In genomic region chr13:34087052-34087812, GRCm38 (mm10) we compare ENCODE assay signal across 10 mouse cellular contexts. TPM values are rescaled to one million over a fixed set of nuclear protein-coding genes. Genes with fewer than 3 reads are reported as not detected.
DNase-seq lines count a peak whose midpoint lies in the region; ATAC-seq and TF ChIP-seq lines count a peak whose summit lies in the region.
"Had no signal": no experiment of that assay in that cellular context is flagged by ENCODE, and none has a peak within 500 bp of the region (broad histone marks: within the 10 kb centered on the region; RNA-seq: fewer than 3 reads in every experiment).

No protein-coding gene starts in this region.

- H3K27ac ChIP-seq in intestine, postnatal 0 days (ENCODE audit: low read depth, low read length), result no peak overlapping the region
- no peak overlapping the region for H3K27ac ChIP-seq in intestine, embryonic 15.5 days
- peak overlapping the region; percentile 85; the same call in 1 of the 2 replicates for H3K27ac ChIP-seq in forebrain, postnatal 0 days (ENCODE audit: low read depth, low read length)
- peak overlapping the region; percentile 80 for H3K27ac ChIP-seq in midbrain, postnatal 0 days (ENCODE audit: low read depth, low read length)
- H3K27ac ChIP-seq: heart, embryonic 10.5 days had no signal

- H3K27me3 ChIP-seq in intestine, postnatal 0 days (replicated peaks; ENCODE audit: control insufficient read depth, insufficient read depth, low read length), result no peaks in the 10 kb centered on the region
- no peaks in the 10 kb centered on the region for H3K27me3 ChIP-seq in intestine, embryonic 15.5 days (replicated peaks)
- H3K27me3 ChIP-seq in forebrain, postnatal 0 days (ENCODE audit: insufficient read depth, low read length), result no peaks in the 10 kb centered on the region
- H3K27me3 ChIP-seq in midbrain, postnatal 0 days (ENCODE audit: insufficient read depth, low read length), result no peaks in the 10 kb centered on the region

- TF ChIP-seq CTCF in intestine, postnatal 0 days (IDR thresholded peaks at IDR 0.05; ENCODE audit: low read depth), result no peak
- no peak for TF ChIP-seq CTCF in forebrain, postnatal 0 days (IDR thresholded peaks at IDR 0.05; ENCODE audit: low read depth)
- TF ChIP-seq CTCF in midbrain, postnatal 0 days (IDR thresholded peaks at IDR 0.05), result no peak

- intact Hi-C loops in left cerebral cortex, postnatal 14 days (cut with DNase I), result no loop called here

- no peak overlapping the region for H3K4me2 ChIP-seq in intestine, postnatal 0 days (replicated peaks; ENCODE audit: low read depth)
- no peak overlapping the region for H3K4me2 ChIP-seq in intestine, embryonic 15.5 days (replicated peaks)
- H3K4me2 ChIP-seq in forebrain, postnatal 0 days (ENCODE audit: low read depth), result no peak overlapping the region
- H3K4me2 ChIP-seq in midbrain, postnatal 0 days (ENCODE audit: low read depth, low read length, poor library complexity, severe bottlenecking), result 0 out of 2 replicates have a peak overlapping the region, but pooled peaks have one; percentile 22

- H3K4me1 ChIP-seq in intestine, postnatal 0 days (replicated peaks; ENCODE audit: control insufficient read depth, insufficient read depth, low read length), result no peaks in the 10 kb centered on the region; the same call in 1 of the 2 replicates
- no peaks in the 10 kb centered on the region for H3K4me1 ChIP-seq in intestine, embryonic 15.5 days (replicated peaks)
- H3K4me1 ChIP-seq in forebrain, postnatal 0 days (ENCODE audit: insufficient read depth), result peaks cover 20% of the 10 kb centered on the region
- H3K4me1 ChIP-seq in midbrain, postnatal 0 days (ENCODE audit: insufficient read depth, low read length), result peaks cover 21% of the 10 kb centered on the region

- ATAC-seq in intestine, postnatal 0 days, result peak; percentile 73
- ATAC-seq in intestine, embryonic 15.5 days, result no peak
- ATAC-seq in forebrain, postnatal 0 days, result peak; percentile 37; the same call in 1 of the 2 replicates
- peak; percentile 57; the same call in 1 of the 2 replicates for ATAC-seq in midbrain, postnatal 0 days (ENCODE audit: low FRiP score)

- no peaks in the 10 kb centered on the region for H3K9me3 ChIP-seq in intestine, postnatal 0 days (ENCODE audit: control insufficient read depth)
- no peaks in the 10 kb centered on the region for H3K9me3 ChIP-seq in intestine, embryonic 15.5 days
- no peaks in the 10 kb centered on the region for H3K9me3 ChIP-seq in forebrain, postnatal 0 days (ENCODE audit: low read length)
- H3K9me3 ChIP-seq in midbrain, postnatal 0 days (ENCODE audit: low read length), result no peaks in the 10 kb centered on the region
- H3K9me3 ChIP-seq: heart, embryonic 10.5 days had no signal

- no peaks in the 10 kb centered on the region for H3K36me3 ChIP-seq in intestine, postnatal 0 days (ENCODE audit: control insufficient read depth, insufficient read depth)
- H3K36me3 ChIP-seq in intestine, embryonic 15.5 days, result no peaks in the 10 kb centered on the region
- H3K36me3 ChIP-seq in forebrain, postnatal 0 days (ENCODE audit: insufficient read depth), result no peaks in the 10 kb centered on the region
- H3K36me3 ChIP-seq in midbrain, postnatal 0 days (ENCODE audit: insufficient read depth, low read length), result no peaks in the 10 kb centered on the region
- H3K36me3 ChIP-seq: heart, embryonic 10.5 days had no signal

- H3K9ac ChIP-seq in intestine, postnatal 0 days (ENCODE audit: low read depth, low read length), result no peak overlapping the region
- no peak overlapping the region for H3K9ac ChIP-seq in intestine, embryonic 15.5 days
- H3K9ac ChIP-seq in forebrain, postnatal 0 days, result no peak overlapping the region
- peak overlapping the region; percentile 19; the same call in 1 of the 2 replicates for H3K9ac ChIP-seq in midbrain, postnatal 0 days (replicated peaks; ENCODE audit: low read length, poor library complexity, severe bottlenecking)

- peak; percentile 78 for DNase-seq in ZHBTc4 (ENCODE audit: low read depth, low spot score)
- DNase-seq in forebrain, postnatal 0 days, result peak; percentile 58
- DNase-seq in midbrain, postnatal 0 days (ENCODE audit: low spot score), result peak; percentile 86
- no peak for DNase-seq in right cerebral cortex, postnatal 4 days
- DNase-seq in left cerebral cortex, postnatal 14 days (ENCODE audit: low spot score in 2 of 2), result no peak
- DNase-seq: right cerebral cortex, adult 18-20 months had no signal

- H3K4me3 ChIP-seq in intestine, postnatal 0 days (ENCODE audit: low read depth, low read length), result no peak overlapping the region
- H3K4me3 ChIP-seq in intestine, embryonic 15.5 days (replicated peaks), result no peak overlapping the region
- no peak overlapping the region for H3K4me3 ChIP-seq in forebrain, postnatal 0 days (ENCODE audit: low read depth, low read length)
- no peak overlapping the region for H3K4me3 ChIP-seq in midbrain, postnatal 0 days (ENCODE audit: low read depth, low read length)
- H3K4me3 ChIP-seq: heart, embryonic 10.5 days had no signal

- WGBS in intestine, postnatal 0 days, result 43% methylated on average over 7 of the region's 7 CpGs
- WGBS in intestine, embryonic 15.5 days, result 52% methylated on average over 7 of the region's 7 CpGs
- 42% methylated on average over 7 of the region's 7 CpGs for WGBS in forebrain, postnatal 0 days
- 35% methylated on average over 7 of the region's 7 CpGs for WGBS in midbrain, postnatal 0 days

RNA-seq across cellular contexts. Expression of gene Tubb2a, which starts 9.4 kb away (rescaled TPM):
- 218 and 292 TPM in 2 replicates for polyA plus RNA-seq in intestine, postnatal 0 days (2015; fragmentation: Nextera tagmentation; extraction: Ambion mirVana)
- polyA plus RNA-seq in intestine, embryonic 15.5 days (2015; fragmentation: Nextera tagmentation; extraction: Ambion mirVana), result 170 TPM in 2 replicates
- 4,454 and 4,559 TPM in 2 replicates for total RNA-seq in forebrain, postnatal 0 days (2014; rRNA removed)
- 3,524 and 3,579 TPM in 2 replicates for polyA plus RNA-seq in forebrain, postnatal 0 days (2015; fragmentation: Nextera tagmentation; extraction: Ambion mirVana)
- 5,907 and 6,629 TPM in 2 replicates for total RNA-seq in midbrain, postnatal 0 days (2014; rRNA removed)
- polyA plus RNA-seq in midbrain, postnatal 0 days (2015; fragmentation: Nextera tagmentation; extraction: Ambion mirVana), result 4,276 and 4,687 TPM in 2 replicates
- 1,000 to 10,000 TPM; 1,973 to 2,002 TPM for total RNA-seq in left cerebral cortex, postnatal 14 days (2021)

RNA-seq across cellular contexts. Expression of gene Tubb2b, which starts 43.0 kb away (rescaled TPM):
- 14.1 and 15.4 TPM in 2 replicates for polyA plus RNA-seq in intestine, postnatal 0 days (2015; fragmentation: Nextera tagmentation; extraction: Ambion mirVana)
- 33.5 and 34.2 TPM in 2 replicates for polyA plus RNA-seq in intestine, embryonic 15.5 days (2015; fragmentation: Nextera tagmentation; extraction: Ambion mirVana)
- total RNA-seq in forebrain, postnatal 0 days (2014; rRNA removed), result 5,538 and 5,638 TPM in 2 replicates
- polyA plus RNA-seq in forebrain, postnatal 0 days (2015; fragmentation: Nextera tagmentation; extraction: Ambion mirVana), result 1,072 and 1,153 TPM in 2 replicates
- total RNA-seq in midbrain, postnatal 0 days (2014; rRNA removed), result 4,904 and 4,995 TPM in 2 replicates
- 937 and 994 TPM in 2 replicates for polyA plus RNA-seq in midbrain, postnatal 0 days (2015; fragmentation: Nextera tagmentation; extraction: Ambion mirVana)
- 100 to 1,000 TPM; 348 to 398 TPM for total RNA-seq in left cerebral cortex, postnatal 14 days (2021)
- total RNA-seq: megakaryocyte progenitor cell, adult 5-6 weeks had no signal

RNA-seq across cellular contexts. Expression of gene Bphl, which starts 49.8 kb away (rescaled TPM):
- 51.5 and 58.2 TPM in 2 replicates for polyA plus RNA-seq in intestine, postnatal 0 days (2015; fragmentation: Nextera tagmentation; extraction: Ambion mirVana)
- 57.6 and 60.4 TPM in 2 replicates for polyA plus RNA-seq in intestine, embryonic 15.5 days (2015; fragmentation: Nextera tagmentation; extraction: Ambion mirVana)
- total RNA-seq in forebrain, postnatal 0 days (2014; rRNA removed), result 37.1 and 40.5 TPM in 2 replicates
- 46.0 and 51.2 TPM in 2 replicates for polyA plus RNA-seq in forebrain, postnatal 0 days (2015; fragmentation: Nextera tagmentation; extraction: Ambion mirVana)
- total RNA-seq in midbrain, postnatal 0 days (2014; rRNA removed), result 37.0 and 42.7 TPM in 2 replicates
- 46.4 and 47.7 TPM in 2 replicates for polyA plus RNA-seq in midbrain, postnatal 0 days (2015; fragmentation: Nextera tagmentation; extraction: Ambion mirVana)
- 10 to 100 TPM; 33.7 to 38.3 TPM for total RNA-seq in left cerebral cortex, postnatal 14 days (2021)

Comparison
In these comparisons a context has a peak if more than half of its experiments do, and no peak if none do; other contexts are left out.
1. H3K27ac ChIP-seq: peak in forebrain, postnatal 0 days (single experiment) and midbrain, postnatal 0 days (single experiment); none in intestine, postnatal 0 days (single experiment) and intestine, embryonic 15.5 days (single experiment).
2. DNase-seq: peak in ZHBTc4 (single experiment), forebrain, postnatal 0 days (single experiment) and midbrain, postnatal 0 days (single experiment); none in right cerebral cortex, postnatal 4 days (single experiment) and left cerebral cortex, postnatal 14 days (0 of 2).
3. RNA of gene Tubb2a, which starts 9.4 kb away (polyA plus RNA-seq): 4,276 to 4,687 TPM in midbrain, postnatal 0 days and 3,524 to 3,579 TPM in forebrain, postnatal 0 days; 218 to 292 TPM in intestine, postnatal 0 days and 170 TPM in intestine, embryonic 15.5 days; every median in the first group is over 10 times any median in the second.
4. RNA of gene Tubb2b, which starts 43.0 kb away (polyA plus RNA-seq): 1,072 to 1,153 TPM in forebrain, postnatal 0 days and 937 to 994 TPM in midbrain, postnatal 0 days; 33.5 to 34.2 TPM in intestine, embryonic 15.5 days and 14.1 to 15.4 TPM in intestine, postnatal 0 days; every median in the first group is over 10 times any median in the second.